Mouse (Mus musculus) embryonic fibroblast, embryonic 13.5 days (primary cell): ENCODE data around the gene Abl1.

Experiments
- CTCF ChIP-seq: IDR thresholded peaks from 2 replicates; pipeline ENCODE4 v1.5.1; 2011; ENCODE audit warnings: mild to moderate bottlenecking, control low read depth, low read length, moderate library complexity, borderline replicate concordance; ENCODE audit not compliant: insufficient read depth
- POLR2A ChIP-seq: IDR thresholded peaks from 2 replicates; pipeline ENCODE4 v1.6.1; 2011; ENCODE audit warnings: low read depth, mild to moderate bottlenecking, control low read depth, low read length, moderate library complexity

DNA sequence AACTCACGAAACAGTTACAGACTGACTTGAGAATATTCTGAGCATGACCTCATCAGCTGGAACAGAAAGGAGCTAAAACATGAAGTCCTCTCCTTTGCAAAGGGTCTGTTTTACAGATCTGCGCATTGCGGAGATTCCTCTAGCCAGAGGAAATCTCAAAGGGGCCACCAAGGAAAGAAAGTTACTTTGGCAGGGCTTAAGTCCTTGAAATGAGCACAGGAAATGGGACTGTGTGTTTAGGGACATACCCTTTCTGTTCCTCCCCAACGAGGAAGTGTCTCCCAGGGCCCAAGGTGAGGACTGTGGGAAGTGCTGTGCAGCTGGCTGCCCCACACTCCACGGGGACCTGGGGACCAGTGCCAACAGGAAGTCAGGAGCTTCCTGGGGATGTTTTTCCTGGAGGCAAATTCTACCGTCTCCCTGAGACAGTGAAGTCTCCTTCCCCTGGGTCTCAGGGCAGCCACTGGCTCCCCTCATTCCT lies 81.5 kb downstream of the Abl1 start:
- TF ChIP-seq POLR2A (no peak), CTCF (no peak)
